Mouse (Mus musculus): ENCODE data around the gene Rbfox2. TPM values are rescaled to one million over a fixed set of nuclear protein-coding genes. Genes with fewer than 3 reads are reported as not detected.

Gene Rbfox2
- total RNA-seq, 2 experiments from 2014 or later, result 262 to 269 TPM

- intact Hi-C loops (cut with DNase I), result no loop called here
- DNase-seq (ENCODE audit: extremely low spot score in 1 of 2, low spot score in 2 of 2), result no peak
Observed at GRCm38 (mm10) chr15:77250806-77251205, 56.0 kb downstream of the Rbfox2 start.

DNA sequence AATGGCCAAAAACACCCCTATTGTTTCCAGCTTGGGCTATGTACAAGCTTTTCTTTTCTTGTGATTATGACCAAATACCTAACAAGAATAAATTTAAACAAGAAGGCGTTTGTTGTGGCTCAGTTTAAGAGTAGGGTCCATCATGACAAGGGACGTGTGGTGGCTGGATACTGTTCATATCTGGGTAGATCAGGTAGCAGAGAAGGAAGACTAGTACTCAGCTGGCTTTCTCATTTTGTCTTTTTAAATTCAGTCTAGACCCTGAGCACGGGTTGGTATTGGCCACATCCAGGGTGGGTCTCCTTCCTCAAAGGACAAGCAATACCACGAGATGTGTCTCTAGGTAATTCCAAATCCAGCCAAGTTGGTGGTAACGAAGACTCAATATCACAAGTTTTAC lies 57.4 kb downstream of the Rbfox2 start:
- intact Hi-C loops (cut with DNase I), result loop anchor here (5.0 kb wide), 1 partner anchor 108 kb away; no protein-coding TSS in a partner anchor

DNA sequence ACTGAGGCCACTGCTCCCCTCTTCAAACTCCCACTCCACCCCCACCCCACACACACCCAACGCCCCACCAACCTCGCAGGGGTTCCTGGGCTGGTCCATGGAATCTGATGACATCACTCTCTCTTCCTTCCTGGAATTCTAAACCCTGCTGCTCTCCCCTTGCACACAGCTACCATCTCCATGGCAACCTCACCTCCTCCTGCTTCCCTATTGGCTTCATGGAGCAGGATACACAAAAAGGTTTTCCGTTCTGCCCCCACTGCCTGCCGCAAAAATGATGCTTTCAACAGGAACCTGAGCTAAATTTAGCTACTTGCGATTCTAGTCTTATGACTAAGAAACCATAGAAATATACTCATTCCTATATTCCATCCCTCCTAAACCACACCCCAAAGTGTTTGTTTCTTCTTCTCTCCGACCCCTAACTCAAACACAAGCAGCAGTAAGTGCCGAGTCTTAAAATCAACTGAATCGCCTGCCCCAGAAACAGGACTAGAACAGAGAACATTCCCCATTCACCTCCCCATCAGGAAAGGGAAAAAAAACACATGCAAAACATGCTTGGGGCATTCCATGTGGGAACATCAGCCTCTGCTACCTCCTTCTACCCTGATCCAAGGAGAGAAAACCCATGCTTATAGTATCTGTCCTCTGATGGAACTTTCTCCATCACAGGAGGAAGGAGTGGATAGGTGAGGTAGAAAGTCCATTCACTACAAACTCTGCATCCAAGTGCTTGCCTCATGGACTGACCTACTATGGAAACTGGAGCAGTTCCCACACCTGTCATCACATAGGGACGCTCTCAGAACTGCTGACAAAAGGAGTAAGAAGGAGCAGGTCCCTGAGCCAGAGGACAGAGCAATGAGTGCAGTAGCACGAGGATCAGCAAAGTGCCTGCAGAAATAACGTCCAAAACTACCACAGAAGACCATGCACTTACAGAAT lies 61.1 kb downstream of the Rbfox2 start:
- intact Hi-C loops (cut with DNase I), result loop anchor here (5.0 kb wide), 1 partner anchor 112 kb away; no protein-coding TSS in a partner anchor
- DNase-seq (ENCODE audit: extremely low spot score in 1 of 2, low spot score in 2 of 2), result peak; percentile 87 to 90

More for the DNA sequence above, 57.4 kb downstream of the Rbfox2 start:
- no peak for DNase-seq (ENCODE audit: extremely low spot score in 1 of 2, low spot score in 2 of 2)

DNA sequence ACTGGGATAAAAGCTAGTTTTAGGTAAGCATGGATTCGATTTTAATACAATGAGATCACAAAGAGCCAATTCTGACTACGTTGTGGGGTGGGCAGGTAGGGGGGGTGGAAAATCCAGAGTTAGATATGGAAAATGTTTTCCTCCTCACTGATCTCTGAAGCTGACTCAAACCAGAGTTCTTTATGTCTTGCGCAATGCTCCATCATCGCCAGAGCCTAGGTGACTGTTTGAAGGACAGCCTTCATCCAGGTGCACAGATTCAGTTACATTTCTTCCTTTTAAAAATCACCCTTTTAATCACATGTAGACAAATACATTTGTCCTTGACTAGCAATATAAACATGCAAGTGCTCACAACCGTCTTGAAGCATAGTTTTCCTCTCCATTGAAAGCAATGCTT lies 62.2 kb downstream of the Rbfox2 start:
- intact Hi-C loops (cut with DNase I), result loop anchor here (5.0 kb wide), 1 partner anchor 113 kb away; no protein-coding TSS in a partner anchor
- no peak for DNase-seq (ENCODE audit: extremely low spot score in 1 of 2, low spot score in 2 of 2)

GRCm38 (mm10) chr15:77243876-77244560 lies 62.8 kb downstream of the Rbfox2 start:
- DNase-seq (ENCODE audit: extremely low spot score in 1 of 2, low spot score in 2 of 2), result no peak
- intact Hi-C loops (cut with DNase I), result no loop called here

DNA sequence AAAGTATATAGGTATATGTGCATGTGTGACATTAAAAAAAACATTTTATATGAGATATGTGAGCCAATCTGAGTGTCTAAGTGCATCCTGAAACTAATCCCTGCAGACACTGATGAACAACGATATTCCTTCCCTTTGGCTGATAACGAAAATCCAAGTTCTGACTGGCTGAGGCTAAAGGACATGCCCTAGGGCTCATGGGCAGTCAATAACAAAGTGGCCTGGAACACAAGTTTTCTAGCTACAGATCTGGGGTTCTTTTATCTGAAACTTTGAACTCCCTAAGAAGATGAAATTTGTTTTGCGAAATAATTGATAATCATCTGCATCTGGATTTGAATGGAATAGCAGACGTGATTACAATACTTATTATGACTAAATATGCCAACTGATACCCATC lies 66.2 kb downstream of the Rbfox2 start:
- DNase-seq (ENCODE audit: extremely low spot score in 1 of 2, low spot score in 2 of 2), result no peak
- intact Hi-C loops (cut with DNase I), result no loop called here

DNA sequence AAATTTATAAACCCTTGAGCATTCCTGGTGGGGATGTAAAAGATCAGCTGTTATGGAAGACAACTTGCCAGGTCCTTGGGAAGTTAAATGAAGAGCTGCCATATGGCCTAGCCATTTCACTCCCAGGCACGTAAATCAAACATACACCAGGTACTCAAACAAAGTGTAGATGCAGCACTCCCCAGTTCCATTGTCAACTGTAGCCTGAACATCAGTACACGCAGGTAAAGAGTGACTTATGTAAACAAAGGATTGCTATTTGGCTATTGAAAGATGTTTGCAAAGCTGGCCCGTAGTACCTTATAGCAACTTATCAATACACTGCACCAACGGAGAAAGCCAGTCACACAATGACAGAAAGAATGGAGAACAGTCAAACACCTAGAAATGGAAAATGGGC lies 67.2 kb downstream of the Rbfox2 start:
- DNase-seq (ENCODE audit: extremely low spot score in 1 of 2, low spot score in 2 of 2), result no peak
- intact Hi-C loops (cut with DNase I), result no loop called here

GRCm38 (mm10) chr15:77237661-77238060 lies 69.1 kb downstream of the Rbfox2 start:
- DNase-seq (ENCODE audit: extremely low spot score in 1 of 2, low spot score in 2 of 2), result no peak
- intact Hi-C loops (cut with DNase I), result no loop called here

GRCm38 (mm10) chr15:77236055-77236567 lies 70.7 kb downstream of the Rbfox2 start:
- DNase-seq (ENCODE audit: extremely low spot score in 1 of 2, low spot score in 2 of 2), result no peak
- intact Hi-C loops (cut with DNase I), result no loop called here

DNA sequence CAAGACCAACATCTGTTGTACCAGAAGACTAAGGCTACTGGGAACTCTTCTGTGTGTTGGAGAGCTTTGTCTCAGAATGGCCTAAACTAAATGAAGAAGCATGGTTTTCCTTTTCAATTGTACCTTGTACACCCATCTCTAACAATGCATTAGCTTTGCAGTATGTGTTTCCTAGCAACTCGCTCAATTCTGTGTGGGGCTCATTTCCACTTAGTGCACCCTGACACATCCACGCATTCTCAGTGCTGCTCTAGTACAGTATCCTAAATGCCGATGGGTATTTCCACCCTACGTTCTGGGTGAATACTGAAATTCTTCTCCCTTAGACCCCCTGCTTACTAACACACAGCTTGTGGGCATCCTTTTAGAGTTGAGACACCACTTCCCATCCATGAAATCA lies 71.3 kb downstream of the Rbfox2 start:
- no peak for DNase-seq (ENCODE audit: extremely low spot score in 1 of 2, low spot score in 2 of 2)
- intact Hi-C loops (cut with DNase I), result no loop called here

DNA sequence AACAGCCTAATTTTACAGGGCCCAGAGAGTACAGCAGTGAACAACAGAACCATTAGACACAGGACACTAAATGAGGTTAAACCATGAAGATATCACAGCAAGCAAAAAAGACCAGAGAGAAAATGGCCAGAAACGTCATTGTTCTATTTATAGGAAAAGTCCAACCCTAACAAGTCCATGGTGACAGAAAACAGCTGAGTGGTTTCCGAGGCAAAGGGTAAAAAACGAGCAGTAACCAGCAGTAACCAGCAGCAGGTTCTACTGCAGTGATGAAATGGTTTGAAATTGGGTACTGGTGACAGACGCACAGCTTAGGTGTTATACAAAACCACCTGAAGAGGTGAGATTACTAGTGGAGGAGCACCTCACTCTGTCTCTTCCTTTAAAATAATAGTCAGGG lies 72.5 kb downstream of the Rbfox2 start:
- DNase-seq (ENCODE audit: extremely low spot score in 1 of 2, low spot score in 2 of 2), result no peak
- intact Hi-C loops (cut with DNase I), result no loop called here

DNA sequence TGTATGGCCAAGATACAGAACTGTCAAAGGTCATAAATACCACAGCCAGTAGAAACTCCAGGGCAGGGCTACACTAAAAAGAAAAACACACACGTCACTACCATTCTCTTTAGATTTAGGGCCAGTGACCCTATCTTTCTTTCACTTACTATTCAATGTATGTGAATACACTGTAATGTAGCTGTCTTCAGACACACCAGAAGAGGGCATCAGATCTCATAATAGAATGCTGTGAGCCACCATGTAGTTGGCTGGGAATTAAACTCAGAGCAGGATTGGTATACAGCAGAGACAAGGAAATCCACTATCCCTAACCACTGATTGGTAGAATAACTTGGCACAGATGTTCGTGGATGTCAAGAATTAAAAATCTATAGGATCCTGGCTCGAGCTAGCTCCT lies 76.7 kb downstream of the Rbfox2 start:
- no peak for DNase-seq (ENCODE audit: extremely low spot score in 1 of 2, low spot score in 2 of 2)
- intact Hi-C loops (cut with DNase I), result no loop called here

DNA sequence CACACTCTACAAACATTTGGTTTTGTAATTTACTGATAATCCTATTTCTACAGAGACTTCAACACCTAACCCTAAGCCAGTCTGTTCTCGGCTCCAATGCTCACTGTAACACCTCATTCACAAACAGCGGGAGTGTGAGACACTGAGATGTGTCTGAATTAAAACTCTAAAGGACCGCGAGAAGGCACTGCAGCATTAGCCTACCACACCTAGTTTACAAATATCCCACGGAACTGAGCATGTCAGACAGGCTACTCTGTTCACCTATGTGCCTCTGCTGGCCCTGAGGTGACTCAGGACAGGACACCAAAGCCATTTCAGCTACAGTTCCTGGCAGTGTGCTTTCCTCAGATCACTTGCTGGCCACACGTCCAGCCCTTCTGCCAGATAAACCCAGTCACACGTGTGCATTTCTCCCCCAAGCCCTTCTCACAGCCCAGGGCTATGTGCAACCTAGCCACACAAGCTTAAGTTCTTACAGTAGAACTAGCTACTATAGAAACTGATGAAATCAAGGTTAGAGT lies 79.9 kb downstream of the Rbfox2 start:
- intact Hi-C loops (cut with DNase I), result loop anchor here (5.0 kb wide), 2 partner anchors 110 to 130 kb away; no protein-coding TSS in a partner anchor
- DNase-seq (ENCODE audit: extremely low spot score in 1 of 2, low spot score in 2 of 2), result no peak

DNA sequence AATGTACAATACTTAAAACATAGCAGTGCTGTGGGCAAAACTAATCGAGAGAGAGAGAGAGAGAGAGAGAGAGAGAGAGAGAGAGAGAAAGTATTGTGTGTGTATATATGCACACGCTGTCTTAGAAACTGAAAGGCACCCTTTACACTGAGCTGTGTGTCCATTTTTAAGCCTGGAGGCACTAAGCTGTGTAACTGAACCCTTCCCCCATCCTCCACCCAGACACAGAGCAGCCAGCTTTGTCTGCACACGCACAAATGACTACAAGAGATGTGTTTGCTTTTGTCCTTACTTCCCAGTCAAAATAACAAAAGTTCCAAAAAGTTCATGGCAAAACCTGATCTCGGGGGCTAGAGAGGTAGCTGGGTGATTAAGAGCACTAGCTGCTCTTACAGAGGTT lies 80.9 kb downstream of the Rbfox2 start:
- intact Hi-C loops (cut with DNase I), result loop anchor here (5.0 kb wide), 2 partner anchors 111 to 131 kb away; no protein-coding TSS in a partner anchor
- DNase-seq (ENCODE audit: extremely low spot score in 1 of 2, low spot score in 2 of 2), result no peak

DNA sequence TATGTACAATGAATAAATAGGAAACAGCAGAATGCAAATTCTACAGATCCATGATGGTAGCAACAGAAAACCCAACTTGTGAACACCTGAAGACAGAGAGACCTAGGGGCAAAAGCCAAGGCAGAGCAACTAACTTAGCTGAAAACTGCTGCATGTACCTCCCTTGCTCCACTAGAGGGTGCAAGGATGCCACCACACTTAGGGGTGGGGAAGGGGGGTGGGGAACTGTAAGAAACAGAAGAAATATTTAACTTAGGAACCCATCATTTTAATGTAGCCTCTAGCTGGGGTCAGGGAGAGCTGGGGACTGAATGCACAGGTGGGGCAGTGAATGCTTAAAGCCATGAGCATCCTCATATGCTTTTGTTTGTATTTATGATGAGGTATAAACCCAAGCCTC lies 81.5 kb downstream of the Rbfox2 start:
- intact Hi-C loops (cut with DNase I), result loop anchor here (5.0 kb wide), 2 partner anchors 112 to 132 kb away; no protein-coding TSS in a partner anchor
- DNase-seq (ENCODE audit: extremely low spot score in 1 of 2, low spot score in 2 of 2), result no peak

GRCm38 (mm10) chr15:77220833-77221232 lies 86.0 kb downstream of the Rbfox2 start:
- no peak for DNase-seq (ENCODE audit: extremely low spot score in 1 of 2, low spot score in 2 of 2)
- intact Hi-C loops (cut with DNase I), result no loop called here

DNA sequence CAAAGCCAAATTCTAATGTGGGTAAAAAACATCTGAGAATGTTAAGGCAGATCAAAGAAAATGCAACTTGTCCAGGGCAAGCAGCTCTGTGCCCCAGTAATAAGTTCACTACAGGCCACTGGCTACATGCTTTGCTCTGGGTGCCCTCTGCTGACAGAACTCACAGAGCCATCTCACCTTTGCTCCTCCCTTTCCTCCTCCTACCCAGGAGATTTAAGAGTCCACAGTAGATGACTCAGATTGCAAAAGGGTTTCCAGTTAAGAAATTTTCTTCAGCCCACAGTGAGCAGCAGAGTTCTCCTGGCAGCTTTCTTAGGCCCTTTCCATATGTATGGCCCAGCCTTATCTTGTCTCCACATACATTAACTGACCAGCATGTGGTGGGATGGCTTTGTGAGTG lies 86.7 kb downstream of the Rbfox2 start:
- intact Hi-C loops (cut with DNase I), result no loop called here
- DNase-seq (ENCODE audit: extremely low spot score in 1 of 2, low spot score in 2 of 2), result no peak

GRCm38 (mm10) chr15:77219571-77219970 lies 87.2 kb downstream of the Rbfox2 start:
- no peak for DNase-seq (ENCODE audit: extremely low spot score in 1 of 2, low spot score in 2 of 2)
- intact Hi-C loops (cut with DNase I), result no loop called here

DNA sequence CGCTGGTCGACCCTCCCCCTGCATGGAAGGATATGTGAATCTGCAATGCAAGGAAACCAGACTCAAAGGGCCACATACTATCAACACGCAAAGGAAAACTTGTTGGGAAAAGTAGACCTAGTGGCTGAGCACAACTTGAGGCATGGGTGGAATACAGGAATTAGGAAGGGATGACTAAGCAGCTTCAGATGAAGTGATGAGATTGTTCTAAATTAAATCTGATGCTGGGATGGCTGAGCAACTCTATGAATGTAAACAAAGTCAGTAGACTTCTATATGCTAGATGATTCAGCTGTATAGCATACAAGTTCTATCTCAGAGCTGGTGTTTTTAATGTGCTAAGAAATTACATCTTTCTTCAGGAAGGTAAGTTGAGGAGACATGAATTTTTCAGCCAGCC lies 88.8 kb downstream of the Rbfox2 start:
- intact Hi-C loops (cut with DNase I), result no loop called here
- no peak for DNase-seq (ENCODE audit: extremely low spot score in 1 of 2, low spot score in 2 of 2)

Data from left cerebral cortex, postnatal 10 days (tissue).